Mouse (Mus musculus) spleen, adult 12 weeks (tissue): ENCODE results near the gene Hspb11.

Experiments used
- DNase-seq: peaks from one replicate; pipeline ENCODE4 v3.0.0; 2022; ENCODE audit warnings: low spot score

Gene Hspb11

GRCm38 (mm10) chr4:107253125-107254091, at the start of gene Hspb11, which contains the start of gene Lrrc42:
Gene Hspb11, plus strand, starts transcription at chr4:107253593.
Gene Lrrc42, minus strand, starts transcription at chr4:107253532.
- peak; percentile 92 for DNase-seq

- no peak for DNase-seq
Measured at GRCm38 (mm10) chr4:107207016-107207415, 46.4 kb upstream of the Hspb11 start.

GRCm38 (mm10) chr4:107208880-107209279, 44.5 kb upstream of the Hspb11 start, which contains the start of gene Ldlrad1:
Gene Ldlrad1, plus strand, starts transcription at chr4:107209180.
- DNase-seq, result no peak

DNA sequence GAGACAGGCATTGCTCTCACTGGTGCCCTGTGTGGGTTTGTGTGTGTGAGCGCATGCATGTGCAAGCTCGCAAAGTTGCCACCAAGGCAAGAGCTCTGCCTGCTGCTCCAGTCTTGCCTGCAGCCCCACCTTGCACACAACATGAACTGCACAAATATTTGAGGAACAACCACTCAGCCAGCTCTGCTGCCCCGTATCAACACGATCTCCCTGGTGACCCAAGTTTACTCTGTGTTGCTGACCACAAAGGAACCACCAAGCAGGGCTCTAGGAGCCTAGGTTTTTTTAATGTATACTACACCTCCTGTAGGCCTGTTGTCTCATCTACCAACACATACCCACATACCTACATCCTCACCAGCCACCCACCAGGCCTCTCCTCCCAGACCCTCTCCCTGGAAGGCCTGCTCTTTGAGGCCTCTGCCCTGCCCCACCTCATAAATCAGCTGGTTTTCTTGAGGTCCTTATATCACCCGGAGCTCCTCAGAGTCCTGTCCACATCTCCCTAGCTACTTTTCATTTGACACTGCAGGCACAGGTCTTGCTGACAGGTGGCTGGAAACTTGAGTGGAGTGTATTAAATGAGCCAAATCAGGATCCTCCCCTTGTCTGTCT, 42.8 kb upstream of the Hspb11 start:
- DNase-seq, result no peak

DNA sequence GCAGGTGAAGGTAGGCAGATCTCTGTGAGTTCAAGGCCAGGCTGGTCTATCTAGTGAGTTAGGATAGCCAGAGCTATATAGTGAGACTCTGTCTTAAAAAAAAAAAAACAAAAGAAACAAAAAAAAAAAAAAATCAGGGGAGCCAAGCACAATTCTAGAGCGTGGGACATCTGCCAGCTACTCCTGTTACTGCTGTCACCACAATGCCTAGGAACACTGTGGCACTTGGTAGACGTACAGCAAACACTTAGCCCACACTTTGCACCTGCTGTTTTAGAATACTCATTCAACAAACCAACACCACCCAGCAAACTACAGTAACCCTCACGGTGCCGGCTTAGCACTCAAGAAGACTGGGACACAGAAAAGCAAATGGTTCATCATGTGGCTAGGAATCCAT, 41.9 kb upstream of the Hspb11 start:
- DNase-seq, result no peak

GRCm38 (mm10) chr4:107211936-107212335, 41.5 kb upstream of the Hspb11 start:
- DNase-seq, result no peak

DNA sequence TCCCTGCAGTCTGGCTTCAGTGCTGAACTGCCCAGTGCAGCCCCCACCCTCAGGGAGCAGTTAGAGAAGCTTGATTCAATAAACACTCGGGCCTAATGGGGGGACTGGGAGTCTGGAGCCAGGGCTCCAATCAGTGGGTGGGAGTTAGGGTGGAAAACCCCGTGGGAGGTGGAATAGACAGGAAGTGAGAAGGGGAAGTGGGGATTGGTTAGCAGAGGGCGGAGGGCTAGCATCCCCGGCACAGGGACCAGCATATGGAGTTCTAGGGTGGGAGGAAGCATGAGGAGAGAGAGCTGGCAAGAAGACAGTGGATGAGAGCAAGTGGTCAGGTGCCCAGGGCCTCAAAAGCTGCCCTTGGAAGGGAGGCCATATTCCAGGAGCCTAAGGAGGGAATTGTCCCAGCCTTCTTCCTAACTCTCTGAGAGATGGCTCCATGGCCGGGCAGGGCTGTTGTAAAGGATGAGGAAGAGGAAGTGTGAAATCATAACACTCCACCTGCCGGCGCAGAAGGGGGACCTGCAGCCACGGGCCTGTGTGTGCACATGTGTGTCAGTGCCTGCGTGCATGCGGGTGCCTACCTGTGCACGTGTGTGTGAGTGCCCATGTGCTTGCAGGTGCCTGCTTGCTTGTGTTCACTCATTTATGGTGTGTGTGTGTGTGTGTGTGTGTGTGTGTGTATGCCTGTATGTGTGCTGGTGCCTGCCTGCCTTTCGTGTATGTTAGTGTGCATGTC, 39.9 kb upstream of the Hspb11 start:
- no peak for DNase-seq

GRCm38 (mm10) chr4:107217574-107217973, 35.8 kb upstream of the Hspb11 start:
- peak; percentile 69 for DNase-seq

- DNase-seq, result no peak
Measured at GRCm38 (mm10) chr4:107221524-107221923, 31.9 kb upstream of the Hspb11 start.

DNA sequence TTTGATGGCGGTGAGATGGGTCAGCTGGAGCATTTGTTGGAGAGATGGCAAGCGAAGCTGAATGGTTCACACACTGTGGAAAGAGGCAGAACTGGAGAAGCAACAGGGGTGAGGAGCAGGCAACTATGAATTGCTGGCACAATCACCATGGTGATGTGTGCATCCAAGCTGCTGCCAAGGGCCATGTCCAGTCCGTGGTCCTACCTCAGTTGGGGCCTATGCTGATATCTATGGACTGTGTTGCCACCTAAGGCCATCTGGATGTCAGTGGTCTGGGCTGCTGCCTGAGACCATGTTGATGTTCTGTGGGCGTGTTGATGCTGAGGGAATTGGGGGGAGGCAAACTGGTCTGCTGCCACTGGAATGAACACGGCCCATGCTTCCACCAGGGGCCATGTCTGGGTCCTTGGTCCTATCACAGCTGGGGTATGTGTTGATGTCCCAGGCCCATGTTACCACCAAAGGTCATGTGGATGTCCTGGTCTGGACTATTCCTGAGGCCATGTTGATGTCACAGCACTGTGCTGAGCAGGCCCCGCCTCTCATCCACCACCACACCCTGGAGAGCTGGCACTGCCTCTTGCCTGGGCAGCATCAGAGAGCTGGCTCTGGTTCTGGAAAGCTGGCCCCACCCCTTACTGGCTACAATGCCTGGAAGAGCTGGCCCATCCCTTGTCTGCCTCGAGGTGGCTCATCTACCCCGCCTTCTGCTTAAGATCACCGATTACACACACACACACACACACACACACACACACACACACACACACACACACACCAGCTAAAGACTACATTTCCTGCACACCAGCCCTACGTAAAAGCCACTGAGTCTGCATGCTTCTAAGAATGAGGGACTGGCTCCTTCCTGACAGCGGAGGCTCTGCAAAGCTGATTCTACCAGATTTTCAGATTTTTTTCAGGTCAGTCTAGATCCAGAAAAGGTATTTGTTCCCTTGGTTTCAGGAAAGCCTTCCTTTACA, 29.9 kb upstream of the Hspb11 start:
- peak; percentile 29 for DNase-seq

GRCm38 (mm10) chr4:107226313-107226712, 27.1 kb upstream of the Hspb11 start:
- DNase-seq, result no peak

GRCm38 (mm10) chr4:107232219-107232618, 21.2 kb upstream of the Hspb11 start:
- DNase-seq, result no peak

- no peak for DNase-seq
Measured at GRCm38 (mm10) chr4:107238253-107238652, 15.1 kb upstream of the Hspb11 start.

GRCm38 (mm10) chr4:107240196-107240595, 13.2 kb upstream of the Hspb11 start:
- no peak for DNase-seq

DNA sequence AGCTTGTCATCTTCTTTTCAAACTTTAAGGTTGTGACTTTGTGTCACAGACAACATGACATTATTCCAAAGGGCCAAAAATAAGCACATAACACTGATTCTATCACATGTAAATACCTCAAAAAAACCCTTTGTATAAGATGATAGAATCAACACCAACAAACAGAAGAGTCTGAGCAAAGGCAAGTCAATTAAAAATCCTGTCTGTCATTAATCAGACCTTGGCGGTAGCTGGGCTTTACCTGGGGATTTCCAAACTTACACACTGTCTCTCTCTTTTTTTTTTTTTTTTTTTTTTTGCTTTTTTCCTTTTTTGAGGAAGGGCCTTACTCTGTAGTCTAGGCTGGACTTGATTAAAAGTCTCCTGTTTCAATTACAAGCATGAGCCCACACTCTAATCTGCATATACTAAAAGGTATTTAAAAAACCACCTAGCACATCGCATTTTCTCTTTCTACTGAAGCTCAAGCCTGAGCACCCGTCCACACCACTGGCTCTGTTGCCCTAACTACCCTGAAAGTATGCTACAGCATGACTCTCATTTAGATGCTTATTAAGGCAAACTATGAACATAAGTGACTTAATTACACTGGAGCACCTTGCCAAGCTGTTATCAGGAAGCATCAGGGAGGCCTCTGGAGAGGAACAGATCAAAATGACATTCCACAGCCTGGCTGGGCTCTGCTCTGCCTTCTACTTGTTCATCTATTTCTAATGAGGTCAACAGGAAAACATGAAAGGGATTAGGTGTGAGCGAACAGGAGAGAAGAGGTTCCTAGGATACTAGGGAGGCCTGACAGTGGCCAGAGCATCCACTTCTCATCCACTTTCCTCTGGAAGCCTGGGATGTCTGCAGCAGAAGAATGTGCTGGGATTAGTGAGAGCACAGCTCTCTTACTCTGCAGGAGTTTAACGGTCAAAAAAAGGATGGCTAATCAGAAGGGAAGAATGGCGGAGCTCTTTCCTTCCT, 9.7 kb upstream of the Hspb11 start:
- no peak for DNase-seq

DNA sequence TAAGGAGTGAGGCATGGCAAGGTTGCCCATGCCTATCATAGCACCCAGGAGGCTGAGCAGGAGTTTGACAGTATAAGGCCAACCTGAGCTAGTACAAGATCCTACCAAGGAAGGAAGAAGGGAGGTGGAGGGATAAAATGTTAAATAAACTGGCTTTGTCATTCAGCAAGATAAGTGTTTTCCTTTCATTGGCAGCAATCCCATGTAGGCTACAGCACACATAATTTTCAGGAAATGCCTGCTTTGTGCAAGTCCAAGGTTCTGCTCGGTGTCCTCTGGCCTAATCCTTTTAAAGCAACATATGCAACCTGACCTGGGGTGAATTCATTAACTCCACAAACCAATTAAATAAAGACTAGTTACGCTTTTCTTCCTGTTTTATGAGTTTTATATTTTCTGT, 8.0 kb upstream of the Hspb11 start:
- DNase-seq, result no peak

DNA sequence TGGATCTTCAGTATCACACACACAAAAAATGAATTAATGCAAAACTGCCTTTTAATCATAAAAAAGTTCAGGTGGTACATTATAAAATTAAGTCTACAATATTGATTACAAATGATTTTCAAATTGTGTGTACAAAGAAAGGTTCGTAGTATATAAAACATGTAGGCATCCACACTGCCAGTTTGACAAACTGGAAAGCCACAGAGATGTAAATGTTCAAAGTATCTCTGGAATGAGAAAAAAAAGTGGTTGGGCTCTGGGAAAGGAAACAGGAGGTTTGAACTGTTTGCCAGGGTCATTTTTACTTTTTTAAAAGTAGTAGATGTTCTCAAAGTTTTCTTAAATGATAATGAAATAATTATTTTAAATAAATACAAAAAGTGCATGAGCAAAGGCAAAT, 7.4 kb upstream of the Hspb11 start:
- no peak for DNase-seq

DNA sequence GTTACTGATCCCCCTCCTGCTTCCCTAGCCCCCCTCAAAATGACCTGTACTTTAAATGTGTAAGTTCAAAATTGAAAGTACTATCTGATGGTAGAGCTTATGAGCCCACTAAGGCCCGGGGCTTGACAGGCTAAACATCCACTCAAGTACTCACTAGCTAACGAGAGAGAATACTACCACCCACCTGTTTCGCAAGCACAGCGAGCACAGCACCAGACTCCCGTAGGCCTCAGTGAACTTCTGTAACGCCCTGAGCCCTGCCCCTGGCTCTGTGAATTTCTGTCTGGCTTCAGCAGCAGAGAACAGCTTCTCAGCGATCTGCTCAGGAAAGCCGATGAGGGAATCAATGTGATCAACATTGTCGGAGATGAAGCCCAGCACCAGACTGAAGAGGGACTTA, 6.3 kb upstream of the Hspb11 start:
- no peak for DNase-seq

GRCm38 (mm10) chr4:107248061-107248460, 5.3 kb upstream of the Hspb11 start:
- no peak for DNase-seq

GRCm38 (mm10) chr4:107249471-107249870, 3.9 kb upstream of the Hspb11 start:
- no peak for DNase-seq
